Mouse (Mus musculus) frontal cortex, postnatal 25 days (tissue): ENCODE data around the gene D5Ertd577e.
"Not testable (repeated sequence)": the region's sequence is repeated elsewhere in the genome, so short reads cannot be mapped to it uniquely, and the experiment has no call there.

Experiments
- DNase-seq, 2 experiments: peaks; one replicate each; pipeline ENCODE4 v3.0.0; 2022; ENCODE audit warnings: low spot score in 2 of 2

D5Ertd577e gene

DNA sequence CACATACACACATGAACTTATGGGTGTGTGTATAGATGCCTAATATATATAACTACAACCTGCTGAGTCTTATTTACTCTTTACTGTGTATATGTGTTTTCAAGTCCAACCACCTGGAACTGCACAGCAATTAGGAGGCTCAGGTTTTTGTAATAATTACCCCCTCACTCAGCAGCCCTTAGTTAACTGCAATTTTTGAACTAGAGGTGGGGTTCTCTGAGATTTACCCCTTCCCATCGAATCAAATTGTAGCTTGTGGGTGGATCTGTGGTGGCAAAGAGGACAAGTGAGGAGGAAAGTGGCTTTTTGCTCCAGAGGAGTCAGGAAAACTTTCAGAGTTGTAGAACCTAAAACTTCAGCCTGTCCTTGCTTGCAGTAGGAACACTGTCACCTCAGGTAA is at the start of gene D5Ertd577e:
D5Ertd577e (plus strand) TSS at position 301 of the 400 bp plus-strand sequence.
- DNase-seq, result not testable (repeated sequence)

DNA sequence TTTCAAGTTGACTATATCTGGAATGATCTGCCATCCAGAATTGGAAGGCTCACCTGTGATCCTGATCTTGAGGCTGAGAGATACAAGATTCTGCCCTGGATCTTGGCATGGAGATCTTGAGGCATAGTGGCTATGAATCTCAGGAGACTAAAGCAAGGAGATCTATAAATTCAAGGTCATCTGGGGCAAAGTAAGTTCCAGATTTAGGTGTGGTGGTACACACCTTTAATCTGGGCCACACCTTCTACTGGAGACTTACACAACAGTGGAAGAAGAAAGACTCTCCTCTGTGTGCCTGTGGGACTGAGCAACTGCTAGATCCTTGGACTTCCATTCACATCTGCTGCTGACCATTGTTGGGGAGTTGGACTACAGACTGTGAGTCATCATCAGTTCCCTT is 53.9 kb downstream of the D5Ertd577e start, which contains the start of gene Gm3286:
Gm3286 (plus strand) TSS at position 301 of the 400 bp plus-strand sequence.
- not testable (repeated sequence) for DNase-seq
